Mouse (Mus musculus): ENCODE data around the gene Midn. TPM values are rescaled to one million over a fixed set of nuclear protein-coding genes. Genes with fewer than 3 reads are reported as not detected.

Midn gene
- polyA plus RNA-seq, 1 experiment from 2014 or later, result 46.2 TPM

- Histone ChIP-seq H3K36me3 (ENCODE audit: control insufficient read depth, insufficient read depth, low read length) (peaks cover 32% of the 10 kb centered on the region), H3K27ac (ENCODE audit: low read depth, low read length) (no peak overlapping the region), H3K27me3 (ENCODE audit: control insufficient read depth, insufficient read depth, low read length) (peaks cover 23% of the 10 kb centered on the region), H3K9me3 (ENCODE audit: control insufficient read depth, low read length) (no peaks in the 10 kb centered on the region), H3K4me1 (ENCODE audit: control insufficient read depth, insufficient read depth, low read length) (peaks cover 48% of the 10 kb centered on the region), H3K4me3 (ENCODE audit: low read length) (no peak overlapping the region), H3K9ac (ENCODE audit: low read depth, low read length) (no peak overlapping the region), H3K4me2 (replicated peaks; ENCODE audit: low read depth, low read length) (no peak overlapping the region)
- WGBS, result 85% methylated on average over 9 of the region's 9 CpGs
- ATAC-seq (ENCODE audit: low FRiP score, low TSS enrichment), result no peak
Measured at GRCm38 (mm10) chr10:80134421-80134820, 13.7 kb upstream of the Midn start.

- 82% methylated on average over 10 of the region's 10 CpGs for WGBS
- peaks cover 23% of the 10 kb centered on the region for H3K27me3 ChIP-seq (ENCODE audit: control insufficient read depth, insufficient read depth, low read length)
Measured at GRCm38 (mm10) chr10:80135161-80135560, 12.9 kb upstream of the Midn start.

GRCm38 (mm10) chr10:80135641-80136040 lies 12.4 kb upstream of the Midn start:
- no peak overlapping the region for H3K27ac ChIP-seq (ENCODE audit: low read depth, low read length)
- ATAC-seq (ENCODE audit: low FRiP score, low TSS enrichment), result no peak
- no peaks in the 10 kb centered on the region for H3K9me3 ChIP-seq (ENCODE audit: control insufficient read depth, low read length)
- H3K36me3 ChIP-seq (ENCODE audit: control insufficient read depth, insufficient read depth, low read length), result peaks cover 20% of the 10 kb centered on the region
- no peak overlapping the region for H3K4me3 ChIP-seq (ENCODE audit: low read length)
- 90% methylated on average over 1 of the region's 1 CpGs for WGBS
- peaks cover 23% of the 10 kb centered on the region for H3K27me3 ChIP-seq (ENCODE audit: control insufficient read depth, insufficient read depth, low read length)
- H3K4me2 ChIP-seq (replicated peaks; ENCODE audit: low read depth, low read length), result no peak overlapping the region
- no peak overlapping the region for H3K9ac ChIP-seq (ENCODE audit: low read depth, low read length)
- H3K4me1 ChIP-seq (ENCODE audit: control insufficient read depth, insufficient read depth, low read length), result peaks cover 40% of the 10 kb centered on the region

More at GRCm38 (mm10) chr10:80135161-80135560, 12.9 kb upstream of the Midn start:
- ATAC-seq (ENCODE audit: low FRiP score, low TSS enrichment), result no peak
- H3K9ac ChIP-seq (ENCODE audit: low read depth, low read length), result no peak overlapping the region
- H3K4me2 ChIP-seq (replicated peaks; ENCODE audit: low read depth, low read length), result no peak overlapping the region
- H3K4me1 ChIP-seq (ENCODE audit: control insufficient read depth, insufficient read depth, low read length), result peaks cover 45% of the 10 kb centered on the region
- peaks cover 24% of the 10 kb centered on the region for H3K36me3 ChIP-seq (ENCODE audit: control insufficient read depth, insufficient read depth, low read length)
- H3K27ac ChIP-seq (ENCODE audit: low read depth, low read length), result no peak overlapping the region
- H3K9me3 ChIP-seq (ENCODE audit: control insufficient read depth, low read length), result no peaks in the 10 kb centered on the region
- H3K4me3 ChIP-seq (ENCODE audit: low read length), result no peak overlapping the region

- WGBS, result 13% methylated on average over 33 of the region's 49 CpGs
- peak overlapping the region; percentile 44 for H3K9ac ChIP-seq (ENCODE audit: low read depth, low read length)
- H3K27me3 ChIP-seq (ENCODE audit: control insufficient read depth, insufficient read depth, low read length), result peaks cover 23% of the 10 kb centered on the region
- H3K4me1 ChIP-seq (ENCODE audit: control insufficient read depth, insufficient read depth, low read length), result peaks cover 37% of the 10 kb centered on the region
- peak overlapping the region; percentile 77 for H3K4me3 ChIP-seq (ENCODE audit: low read length)
- no peaks in the 10 kb centered on the region for H3K9me3 ChIP-seq (ENCODE audit: control insufficient read depth, low read length)
- ATAC-seq (ENCODE audit: low FRiP score, low TSS enrichment), result no peak
- peak overlapping the region; percentile 99 for H3K4me2 ChIP-seq (replicated peaks; ENCODE audit: low read depth, low read length)
- H3K36me3 ChIP-seq (ENCODE audit: control insufficient read depth, insufficient read depth, low read length), result peaks cover 12% of the 10 kb centered on the region
- H3K27ac ChIP-seq (ENCODE audit: low read depth, low read length), result no peak overlapping the region
Measured at GRCm38 (mm10) chr10:80136179-80136951, 11.7 kb upstream of the Midn start.

- peak overlapping the region; percentile 44; the same call in 1 of the 2 replicates for H3K9ac ChIP-seq (ENCODE audit: low read depth, low read length)
- WGBS, result 7% methylated on average over 29 of the region's 29 CpGs
- H3K9me3 ChIP-seq (ENCODE audit: control insufficient read depth, low read length), result no peaks in the 10 kb centered on the region
- peaks cover 11% of the 10 kb centered on the region; the same call in 1 of the 2 replicates for H3K36me3 ChIP-seq (ENCODE audit: control insufficient read depth, insufficient read depth, low read length)
- peaks cover 32% of the 10 kb centered on the region for H3K4me1 ChIP-seq (ENCODE audit: control insufficient read depth, insufficient read depth, low read length)
- H3K27me3 ChIP-seq (ENCODE audit: control insufficient read depth, insufficient read depth, low read length), result peaks cover 23% of the 10 kb centered on the region
- no peak overlapping the region for H3K27ac ChIP-seq (ENCODE audit: low read depth, low read length)
- H3K4me2 ChIP-seq (replicated peaks; ENCODE audit: low read depth, low read length), result peak overlapping the region; percentile 99
- ATAC-seq (ENCODE audit: low FRiP score, low TSS enrichment), result no peak
- peak overlapping the region; percentile 77 for H3K4me3 ChIP-seq (ENCODE audit: low read length)
Measured at GRCm38 (mm10) chr10:80136952-80137625, 11.0 kb upstream of the Midn start.

- 5% methylated on average over 25 of the region's 33 CpGs for WGBS
Measured at GRCm38 (mm10) chr10:80137626-80138552, 10.2 kb upstream of the Midn start.

GRCm38 (mm10) chr10:80138553-80139438 lies 9.3 kb upstream of the Midn start, which contains the start of gene Atp5d:
Atp5d (plus strand) TSS chr10:80138632.
- peak within 1 kb of the TSS; percentile 77 for H3K4me3 ChIP-seq (ENCODE audit: low read length)
- under 1% methylated on average over 76 of the region's 94 CpGs for WGBS
- H3K27ac ChIP-seq (ENCODE audit: low read depth, low read length), result peak within 1 kb of the TSS; percentile 83
- peaks cover 35% of the 10 kb centered on the region for H3K4me1 ChIP-seq (ENCODE audit: control insufficient read depth, insufficient read depth, low read length)
- peaks cover 23% of the 10 kb centered on the region for H3K27me3 ChIP-seq (ENCODE audit: control insufficient read depth, insufficient read depth, low read length)
- H3K9me3 ChIP-seq (ENCODE audit: control insufficient read depth, low read length), result no peaks in the 10 kb centered on the region
- ATAC-seq (ENCODE audit: low FRiP score, low TSS enrichment), result peak; percentile 6
- H3K9ac ChIP-seq (ENCODE audit: low read depth, low read length), result peak within 1 kb of the TSS; percentile 86
- peak within 1 kb of the TSS; percentile 99 for H3K4me2 ChIP-seq (replicated peaks; ENCODE audit: low read depth, low read length)
- peaks cover 12% of the 10 kb centered on the region for H3K36me3 ChIP-seq (ENCODE audit: control insufficient read depth, insufficient read depth, low read length)

More at GRCm38 (mm10) chr10:80137626-80138552, 10.2 kb upstream of the Midn start:
- H3K4me1 ChIP-seq (ENCODE audit: control insufficient read depth, insufficient read depth, low read length), result peaks cover 34% of the 10 kb centered on the region
- peak overlapping the region; percentile 86 for H3K9ac ChIP-seq (ENCODE audit: low read depth, low read length)
- H3K36me3 ChIP-seq (ENCODE audit: control insufficient read depth, insufficient read depth, low read length), result peaks cover 7% of the 10 kb centered on the region; the same call in 1 of the 2 replicates
- H3K4me3 ChIP-seq (ENCODE audit: low read length), result peak overlapping the region; percentile 77
- peaks cover 23% of the 10 kb centered on the region for H3K27me3 ChIP-seq (ENCODE audit: control insufficient read depth, insufficient read depth, low read length)
- H3K9me3 ChIP-seq (ENCODE audit: control insufficient read depth, low read length), result no peaks in the 10 kb centered on the region
- peak overlapping the region; percentile 99 for H3K4me2 ChIP-seq (replicated peaks; ENCODE audit: low read depth, low read length)
- ATAC-seq (ENCODE audit: low FRiP score, low TSS enrichment), result no peak
- peak overlapping the region; percentile 83; the same call in 1 of the 2 replicates for H3K27ac ChIP-seq (ENCODE audit: low read depth, low read length)

GRCm38 (mm10) chr10:80139439-80139775 lies 8.7 kb upstream of the Midn start:
- WGBS, result under 1% methylated on average over 10 of the region's 10 CpGs
- peaks cover 35% of the 10 kb centered on the region for H3K4me1 ChIP-seq (ENCODE audit: control insufficient read depth, insufficient read depth, low read length)
- H3K9me3 ChIP-seq (ENCODE audit: control insufficient read depth, low read length), result no peaks in the 10 kb centered on the region
- peak overlapping the region; percentile 99 for H3K4me2 ChIP-seq (replicated peaks; ENCODE audit: low read depth, low read length)
- peaks cover 23% of the 10 kb centered on the region for H3K27me3 ChIP-seq (ENCODE audit: control insufficient read depth, insufficient read depth, low read length)
- H3K9ac ChIP-seq (ENCODE audit: low read depth, low read length), result peak overlapping the region; percentile 86
- H3K4me3 ChIP-seq (ENCODE audit: low read length), result peak overlapping the region; percentile 77
- peak overlapping the region; percentile 83; the same call in 1 of the 2 replicates for H3K27ac ChIP-seq (ENCODE audit: low read depth, low read length)
- peak; percentile 4 for ATAC-seq (ENCODE audit: low FRiP score, low TSS enrichment)
- peaks cover 13% of the 10 kb centered on the region for H3K36me3 ChIP-seq (ENCODE audit: control insufficient read depth, insufficient read depth, low read length)

Data from kidney, embryonic 14.5 days (tissue).